Mouse (Mus musculus) bone marrow, adult 2 months (tissue): ENCODE data around the gene Rtn4rl2.

Source experiments
- CTCF ChIP-seq: fragments of 200-500 bp; IDR thresholded peaks from 2 replicates; pipeline ENCODE4 v1.5.1; 2011; ENCODE audit warnings: low read length, control low read depth; ENCODE audit not compliant: control insufficient read depth, insufficient read depth
- POLR2A ChIP-seq: fragments of 200-500 bp; IDR thresholded peaks from 2 replicates; pipeline ENCODE4 v1.6.1; 2011; ENCODE audit warnings: low read depth, mild to moderate bottlenecking, control low read depth, low read length, borderline replicate concordance; ENCODE audit not compliant: control insufficient read depth

DNA sequence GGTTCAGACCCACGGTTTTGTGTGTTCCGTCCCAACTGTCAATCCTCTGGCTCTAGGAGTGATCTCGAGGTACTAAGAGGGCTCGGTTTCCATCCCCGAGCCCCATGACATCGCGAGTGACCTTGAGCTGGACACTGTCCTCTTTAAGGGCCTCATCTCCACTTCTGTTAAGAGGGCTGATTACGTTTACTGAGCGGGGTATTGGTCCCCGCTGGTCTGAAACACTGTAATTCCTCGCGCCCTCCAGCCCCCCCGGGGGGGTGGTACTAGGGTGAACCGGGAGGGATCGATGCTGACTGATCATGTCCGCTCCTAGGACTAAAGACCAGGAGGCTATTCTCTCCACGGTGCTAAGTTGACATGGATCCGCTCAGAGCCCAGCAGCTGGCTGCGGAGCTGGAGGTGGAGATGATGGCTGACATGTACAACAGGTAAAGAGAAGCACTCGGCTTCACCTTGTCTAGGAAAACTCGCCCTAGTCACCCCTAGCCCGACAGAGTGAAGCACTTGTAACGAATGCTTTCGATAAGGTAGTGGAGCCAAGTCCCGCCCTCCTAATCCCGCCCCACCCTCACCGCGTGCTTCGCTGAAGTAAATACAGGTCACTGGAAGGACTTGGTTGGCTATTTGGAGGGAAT, 59.1 kb downstream of the Rtn4rl2 start:
- TF ChIP-seq CTCF, result no peak
- TF ChIP-seq POLR2A, result no peak
